Mouse (Mus musculus) forebrain, embryonic 12.5 days (tissue): Measurements from ENCODE around the gene Tango2. TPM values are rescaled to one million over a fixed set of nuclear protein-coding genes. Genes with fewer than 3 reads are reported as not detected.
A peak's percentile ranks its signal among the peaks of the same experiment; 100 is the strongest.

ENCODE experiments used
- ATAC-seq: fragments of 200-750 bp; cut with Nextera tagmentation; 2 replicates; pipeline ENCODE4 v1.8.0; 2017; ENCODE audit warnings: moderate TSS enrichment; ENCODE audit not compliant: low FRiP score
- H3K27ac ChIP-seq: fragments of 300-500 bp; sonication (generic); 2 replicates; pipeline ENCODE4 v1.5.1; 2016; ENCODE audit warnings: mild to moderate bottlenecking
- H3K27me3 ChIP-seq: fragments of 300-500 bp; sonication (generic); 2 replicates; pipeline ENCODE4 v1.6.1; 2016; ENCODE audit warnings: mild to moderate bottlenecking
- H3K36me3 ChIP-seq: fragments of 300-500 bp; sonication (generic); replicated peaks from 2 replicates; pipeline ENCODE4 v1.6.1; 2016; ENCODE audit warnings: mild to moderate bottlenecking
- H3K4me1 ChIP-seq: fragments of 300-500 bp; sonication (generic); 2 replicates; pipeline ENCODE4 v1.6.1; 2016
- H3K4me2 ChIP-seq: fragments of 300-500 bp; sonication (generic); 2 replicates; pipeline ENCODE4 v1.6.1; 2016; ENCODE audit warnings: mild to moderate bottlenecking, moderate library complexity
- H3K4me3 ChIP-seq: fragments of 300-500 bp; sonication (generic); replicated peaks from 2 replicates; pipeline ENCODE4 v1.5.1; 2016; ENCODE audit warnings: mild to moderate bottlenecking
- H3K9ac ChIP-seq: fragments of 300-500 bp; sonication (generic); 2 replicates; pipeline ENCODE4 v1.6.1; 2016; ENCODE audit warnings: mild to moderate bottlenecking
- H3K9me3 ChIP-seq: fragments of 300-500 bp; sonication (generic); 2 replicates; pipeline ENCODE4 v1.6.1; 2016
- WGBS: fragments of 180-500 bp; shearing (Covaris S2); methylation state at CpG from one replicate; pipeline ENCODE4 v1.1.7; 2016; 5-methylcytosine and 5-hydroxymethylcytosine counted together
- polyA plus RNA-seq: library from polyadenylated mRNA; unstranded; fragments of >200 nt; fragmentation: Nextera tagmentation; extraction: Ambion mirVana; gene quantifications from 2 replicates; pipeline ENCODE4 v1.2.1, GENCODE M21; 2016

Gene Tango2
- polyA plus RNA-seq, 1 experiment from 2014 or later, result 41.5 TPM

GRCm38 (mm10) chr16:18388583-18389435 lies 40.9 kb upstream of the Tango2 start:
- H3K27me3 ChIP-seq, result no peaks in the 10 kb centered on the region
- no peaks in the 10 kb centered on the region for H3K9me3 ChIP-seq
- no peak overlapping the region for H3K4me3 ChIP-seq
- 0 out of 2 replicates have a peak overlapping the region, but pooled peaks have one; percentile 33 for H3K9ac ChIP-seq
- H3K4me1 ChIP-seq, result peaks cover 60% of the 10 kb centered on the region
- H3K4me2 ChIP-seq, result no peak overlapping the region
- ATAC-seq, result no peak
- peak overlapping the region; percentile 56 for H3K27ac ChIP-seq
- WGBS, result 91% methylated on average over 14 of the region's 14 CpGs
- H3K36me3 ChIP-seq, result no peaks in the 10 kb centered on the region

GRCm38 (mm10) chr16:18387704-18388582 lies 40.0 kb upstream of the Tango2 start:
- WGBS, result 51% methylated on average over 5 of the region's 7 CpGs
- peaks cover 61% of the 10 kb centered on the region for H3K4me1 ChIP-seq

GRCm38 (mm10) chr16:18386972-18387371 lies 39.1 kb upstream of the Tango2 start:
- peaks cover 66% of the 10 kb centered on the region for H3K4me1 ChIP-seq

More at GRCm38 (mm10) chr16:18387704-18388582, 40.0 kb upstream of the Tango2 start:
- Histone ChIP-seq H3K9me3 (no peaks in the 10 kb centered on the region), H3K27ac (peak overlapping the region; percentile 56; the same call in 1 of the 2 replicates), H3K9ac (peak overlapping the region; percentile 36; the same call in 1 of the 2 replicates), H3K36me3 (no peaks in the 10 kb centered on the region), H3K4me3 (no peak overlapping the region), H3K27me3 (no peaks in the 10 kb centered on the region), H3K4me2 (no peak overlapping the region)
- no peak for ATAC-seq

GRCm38 (mm10) chr16:18386451-18386850 lies 38.5 kb upstream of the Tango2 start:
- no peak overlapping the region for H3K4me3 ChIP-seq
- H3K36me3 ChIP-seq, result no peaks in the 10 kb centered on the region
- H3K9ac ChIP-seq, result no peak overlapping the region
- H3K9me3 ChIP-seq, result no peaks in the 10 kb centered on the region
- no peak overlapping the region for H3K4me2 ChIP-seq
- H3K27ac ChIP-seq, result no peak overlapping the region
- H3K27me3 ChIP-seq, result no peaks in the 10 kb centered on the region
- H3K4me1 ChIP-seq, result peaks cover 68% of the 10 kb centered on the region
- ATAC-seq, result no peak
- WGBS, result 85% methylated on average over 7 of the region's 7 CpGs

More at GRCm38 (mm10) chr16:18386972-18387371, 39.1 kb upstream of the Tango2 start:
- H3K27me3 ChIP-seq, result no peaks in the 10 kb centered on the region
- no peak for ATAC-seq
- no peak overlapping the region for H3K4me3 ChIP-seq
- H3K27ac ChIP-seq, result no peak overlapping the region
- H3K9me3 ChIP-seq, result no peaks in the 10 kb centered on the region
- H3K36me3 ChIP-seq, result no peaks in the 10 kb centered on the region
- H3K4me2 ChIP-seq, result no peak overlapping the region
- 58% methylated on average over 3 of the region's 3 CpGs for WGBS
- no peak overlapping the region for H3K9ac ChIP-seq

- 64% methylated on average over 5 of the region's 5 CpGs for WGBS
- no peak overlapping the region for H3K9ac ChIP-seq
- H3K4me1 ChIP-seq, result peaks cover 78% of the 10 kb centered on the region
- H3K27ac ChIP-seq, result no peak overlapping the region
- no peak for ATAC-seq
- H3K9me3 ChIP-seq, result no peaks in the 10 kb centered on the region
- H3K4me3 ChIP-seq, result no peak overlapping the region
- H3K36me3 ChIP-seq, result no peaks in the 10 kb centered on the region
- H3K4me2 ChIP-seq, result no peak overlapping the region
- H3K27me3 ChIP-seq, result no peaks in the 10 kb centered on the region
These were observed 37.5 kb upstream of the Tango2 start for GRCm38 (mm10) chr16:18385411-18385810.

- no peak overlapping the region for H3K9ac ChIP-seq
- no peaks in the 10 kb centered on the region for H3K27me3 ChIP-seq
- no peak overlapping the region for H3K4me3 ChIP-seq
- H3K36me3 ChIP-seq, result no peaks in the 10 kb centered on the region
- no peaks in the 10 kb centered on the region for H3K9me3 ChIP-seq
- H3K4me2 ChIP-seq, result no peak overlapping the region
- H3K27ac ChIP-seq, result peak overlapping the region; percentile 38; the same call in 1 of the 2 replicates
- peaks cover 86% of the 10 kb centered on the region for H3K4me1 ChIP-seq
- WGBS, result 73% methylated on average over 8 of the region's 8 CpGs
- no peak for ATAC-seq
These were observed 36.8 kb upstream of the Tango2 start for GRCm38 (mm10) chr16:18384659-18385058.

- H3K4me1 ChIP-seq, result peaks cover 87% of the 10 kb centered on the region
- H3K9ac ChIP-seq, result no peak overlapping the region
- no peak for ATAC-seq
These were observed 36.3 kb upstream of the Tango2 start for GRCm38 (mm10) chr16:18384211-18384610.

GRCm38 (mm10) chr16:18383756-18384155 lies 35.9 kb upstream of the Tango2 start:
- ATAC-seq, result no peak

More at GRCm38 (mm10) chr16:18384211-18384610, 36.3 kb upstream of the Tango2 start:
- Histone ChIP-seq H3K4me2 (no peak overlapping the region), H3K9me3 (no peaks in the 10 kb centered on the region), H3K4me3 (no peak overlapping the region), H3K27me3 (no peaks in the 10 kb centered on the region), H3K36me3 (no peaks in the 10 kb centered on the region), H3K27ac (peak overlapping the region; percentile 38; the same call in 1 of the 2 replicates)
- 75% methylated on average over 7 of the region's 7 CpGs for whole genome bisulfite sequencing

GRCm38 (mm10) chr16:18383045-18383726 lies 35.3 kb upstream of the Tango2 start:
- H3K27ac ChIP-seq, result peak overlapping the region; percentile 38; the same call in 1 of the 2 replicates
- 80% methylated on average over 9 of the region's 9 CpGs for WGBS

More at GRCm38 (mm10) chr16:18383756-18384155, 35.9 kb upstream of the Tango2 start:
- Histone ChIP-seq H3K4me1 (peaks cover 87% of the 10 kb centered on the region), H3K27me3 (no peaks in the 10 kb centered on the region), H3K36me3 (no peaks in the 10 kb centered on the region), H3K9ac (no peak overlapping the region), H3K4me2 (no peak overlapping the region), H3K4me3 (no peak overlapping the region), H3K9me3 (no peaks in the 10 kb centered on the region), H3K27ac (peak overlapping the region; percentile 38; the same call in 1 of the 2 replicates)
- WGBS, result 7% methylated on average over 3 of the region's 3 CpGs

GRCm38 (mm10) chr16:18381621-18382258 lies 33.8 kb upstream of the Tango2 start:
- Histone ChIP-seq H3K9ac (no peak overlapping the region), H3K4me1 (peaks cover 85% of the 10 kb centered on the region), H3K36me3 (no peaks in the 10 kb centered on the region), H3K4me3 (no peak overlapping the region), H3K4me2 (0 out of 2 replicates have a peak overlapping the region, but pooled peaks have one; percentile 6), H3K27me3 (no peaks in the 10 kb centered on the region), H3K27ac (peak overlapping the region; percentile 92), H3K9me3 (no peaks in the 10 kb centered on the region)
- 32% methylated on average over 6 of the region's 6 CpGs for WGBS
- peak; percentile 53 for ATAC-seq

More at GRCm38 (mm10) chr16:18383045-18383726, 35.3 kb upstream of the Tango2 start:
- no peak for ATAC-seq
- Histone ChIP-seq H3K9ac (no peak overlapping the region), H3K27me3 (no peaks in the 10 kb centered on the region), H3K4me3 (no peak overlapping the region), H3K4me2 (no peak overlapping the region), H3K36me3 (no peaks in the 10 kb centered on the region), H3K9me3 (no peaks in the 10 kb centered on the region), H3K4me1 (peaks cover 87% of the 10 kb centered on the region)

GRCm38 (mm10) chr16:18380495-18381063 lies 32.7 kb upstream of the Tango2 start:
- Histone ChIP-seq H3K4me1 (peaks cover 82% of the 10 kb centered on the region), H3K9me3 (no peaks in the 10 kb centered on the region), H3K36me3 (no peaks in the 10 kb centered on the region), H3K4me3 (no peak overlapping the region), H3K9ac (peak overlapping the region; percentile 36; the same call in 1 of the 2 replicates), H3K27ac (peak overlapping the region; percentile 92), H3K4me2 (peak overlapping the region; percentile 19), H3K27me3 (no peaks in the 10 kb centered on the region)
- WGBS, result 7% methylated on average over 6 of the region's 6 CpGs
- peak; percentile 91 for ATAC-seq
